Mouse (Mus musculus): ENCODE results near the gene Iqck.

- no peak for TF ChIP-seq ZNF384 (IDR thresholded peaks at IDR 0.05; ENCODE audit: low read depth, low read length)
- no peak for TF ChIP-seq MAFK (IDR thresholded peaks at IDR 0.05; ENCODE audit: insufficient read depth, low read depth, low read length)
- TF ChIP-seq ZC3H11A (IDR thresholded peaks at IDR 0.05; ENCODE audit: borderline replicate concordance, low read depth, low read length) = no peak
These were observed 14.4 kb upstream of the Iqck start for GRCm38 (mm10) chr7:118841030-118841745.

Data from ES-E14 (cell line).